Mouse (Mus musculus) cerebellum, adult 2 months (tissue): ENCODE measurements around the gene Rdh13. TPM values are rescaled to one million over a fixed set of nuclear protein-coding genes. Genes with fewer than 3 reads are reported as not detected.
"Not testable (repeated sequence)": the region's sequence is repeated elsewhere in the genome, so short reads cannot be mapped to it uniquely, and the experiment has no call there.

Experiments
- DNase-seq, 2 experiments: peaks; one replicate each; pipeline ENCODE4 v3.0.0; 2021
- H3K27ac ChIP-seq: fragments of 200-500 bp; 2 replicates; pipeline ENCODE4 v1.5.1; 2012; ENCODE audit warnings: low read length, control low read depth, inconsistent platforms; ENCODE audit not compliant: insufficient read depth
- H3K27me3 ChIP-seq: fragments of 200-500 bp; 2 replicates; pipeline ENCODE4 v1.6.1; 2012; ENCODE audit warnings: inconsistent platforms, mild to moderate bottlenecking, low read length, moderate library complexity; ENCODE audit not compliant: control insufficient read depth, insufficient read depth
- H3K4me1 ChIP-seq: fragments of 200-500 bp; 2 replicates; pipeline ENCODE4 v1.6.1; 2011; ENCODE audit warnings: low read length; ENCODE audit not compliant: control insufficient read depth, insufficient read depth
- H3K4me3 ChIP-seq: fragments of 200-500 bp; replicated peaks from 2 replicates; pipeline ENCODE3; 2011; ENCODE audit warnings: mild to moderate bottlenecking, low read depth, low read length, control low read depth; ENCODE audit not compliant: insufficient read depth
- CTCF ChIP-seq: fragments of 200-500 bp; IDR thresholded peaks from 2 replicates; pipeline ENCODE4 v1.5.1; 2011; ENCODE audit warnings: low read depth, mild to moderate bottlenecking, control low read depth, low read length, moderate library complexity, borderline replicate concordance; ENCODE audit not compliant: insufficient read depth
- POLR2A ChIP-seq: fragments of 200-500 bp; IDR thresholded peaks from 2 replicates; pipeline ENCODE4 v1.6.1; 2011; ENCODE audit warnings: low read length, control low read depth, borderline replicate concordance; ENCODE audit not compliant: insufficient read depth
- WGBS: fragments of 180-500 bp; shearing (Covaris S2); methylation state at CpG from one replicate; pipeline ENCODE4 v1.1.7; 2018; 5-methylcytosine and 5-hydroxymethylcytosine counted together
- polyA plus RNA-seq: library from polyadenylated mRNA; depleted of rRNA; stranded (reverse); fragments of >200 nt; gene quantifications from 2 replicates; pipeline ENCODE4 v1.2.3, GENCODE M21; 2012; rRNA removed

Rdh13 gene
- polyA plus RNA-seq, 1 experiment: 32.7 TPM

DNA sequence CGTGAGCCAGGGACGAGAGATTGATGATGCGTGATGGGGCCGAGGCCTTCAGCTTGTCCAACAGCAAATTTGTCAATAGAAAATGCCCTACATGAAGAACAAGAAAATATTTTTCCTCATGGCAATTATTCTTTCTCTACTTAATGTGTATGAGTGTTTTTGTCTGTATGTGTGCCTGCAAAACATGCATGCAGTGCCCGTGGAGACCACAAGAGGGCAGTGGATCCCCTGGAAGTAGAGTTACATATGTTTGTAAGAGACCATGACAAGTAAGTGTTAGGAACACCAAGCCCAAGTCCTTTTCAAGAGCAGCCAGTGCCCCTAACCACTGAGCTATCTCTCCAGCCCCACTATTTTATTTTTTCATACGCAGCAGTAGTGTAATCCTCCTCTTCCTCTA, 13.9 kb downstream of the Rdh13 start:
- Histone ChIP-seq H3K4me1 (no peaks in the 10 kb centered on the region), H3K27me3 (no peaks in the 10 kb centered on the region), H3K4me3 (no peak overlapping the region), H3K27ac (no peak overlapping the region)
- peak; percentile 26 to 46 for DNase-seq
- no peak for TF ChIP-seq POLR2A
- TF ChIP-seq CTCF: peak; percentile 73
- WGBS: 80% methylated on average over 6 of the region's 6 CpGs

DNA sequence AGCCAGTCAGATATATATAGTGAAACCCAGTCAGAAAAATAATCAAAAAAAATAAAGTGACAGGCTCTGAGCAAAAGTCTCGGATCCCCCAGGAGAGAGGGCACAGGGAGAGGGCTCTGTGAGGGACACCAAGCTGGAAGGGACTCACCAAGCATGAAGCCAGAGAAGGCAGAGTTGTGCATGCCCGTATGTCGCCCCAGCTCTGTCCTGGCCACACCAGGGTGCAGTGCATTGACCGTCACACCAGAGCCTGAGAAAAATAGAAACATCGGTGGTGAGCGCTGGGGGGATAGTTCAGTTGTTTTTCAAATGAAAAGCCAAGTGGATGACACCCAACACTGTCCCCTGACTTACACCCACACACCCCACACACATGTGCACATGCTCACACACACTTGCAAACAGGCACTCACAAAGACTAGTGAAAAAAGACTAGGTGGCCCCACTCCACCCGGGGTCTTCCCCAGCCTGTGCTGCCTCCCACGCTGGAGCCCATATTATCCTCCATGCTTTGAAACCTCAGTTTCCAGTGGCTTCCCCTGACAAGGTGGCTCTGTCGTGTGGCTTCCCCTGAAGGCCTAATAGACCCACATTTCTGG, 15.1 kb downstream of the Rdh13 start:
- DNase-seq: no peak
- H3K4me1 ChIP-seq: no peaks in the 10 kb centered on the region
- TF ChIP-seq CTCF (no peak), POLR2A (no peak)
- H3K27me3 ChIP-seq: no peaks in the 10 kb centered on the region
- no peak overlapping the region for H3K4me3 ChIP-seq
- no peak overlapping the region for H3K27ac ChIP-seq
- WGBS: 90% methylated on average over 9 of the region's 9 CpGs

DNA sequence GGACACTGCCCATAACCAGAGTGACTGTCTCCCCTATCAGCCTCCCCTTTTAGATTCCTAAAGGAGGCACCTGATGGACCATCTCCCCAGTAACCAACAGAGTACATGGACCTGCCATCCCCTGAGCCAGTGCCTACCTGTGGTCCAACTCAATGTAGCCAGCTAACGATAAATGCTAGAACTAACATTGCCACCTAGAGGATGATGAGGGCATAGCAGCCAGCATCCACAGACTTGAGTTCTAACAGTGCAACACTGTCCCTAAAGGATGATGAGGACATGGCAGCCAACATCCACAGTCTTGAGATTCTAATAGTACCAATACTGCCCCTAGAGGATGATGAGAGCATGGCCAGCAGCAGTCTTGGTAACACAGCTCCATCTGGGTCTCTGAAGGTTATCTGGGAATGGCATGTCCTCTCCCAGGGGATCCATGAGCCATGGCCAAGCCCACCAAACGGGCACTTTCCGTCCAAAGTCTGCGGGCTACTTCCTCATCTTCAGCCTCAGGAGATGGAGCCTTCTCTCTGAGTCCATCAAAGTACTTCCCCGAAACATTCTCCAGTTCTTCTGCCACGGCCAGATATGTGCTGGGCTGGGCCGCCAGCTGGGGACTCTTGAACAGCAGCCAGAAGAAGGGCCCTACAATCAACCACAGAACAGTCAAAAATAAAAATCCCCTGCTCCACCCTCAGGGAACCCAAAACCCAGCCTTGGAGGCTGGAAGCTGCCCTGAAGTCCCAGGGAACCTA, 18.1 kb downstream of the Rdh13 start:
- no peaks in the 10 kb centered on the region for H3K27me3 ChIP-seq
- no peak for TF ChIP-seq POLR2A
- peak; percentile 99 for TF ChIP-seq CTCF
- H3K27ac ChIP-seq: no peak overlapping the region
- H3K4me3 ChIP-seq: no peak overlapping the region
- peak; percentile 83 to 84 for DNase-seq
- no peaks in the 10 kb centered on the region for H3K4me1 ChIP-seq
- 46% methylated on average over 7 of the region's 7 CpGs for WGBS

DNA sequence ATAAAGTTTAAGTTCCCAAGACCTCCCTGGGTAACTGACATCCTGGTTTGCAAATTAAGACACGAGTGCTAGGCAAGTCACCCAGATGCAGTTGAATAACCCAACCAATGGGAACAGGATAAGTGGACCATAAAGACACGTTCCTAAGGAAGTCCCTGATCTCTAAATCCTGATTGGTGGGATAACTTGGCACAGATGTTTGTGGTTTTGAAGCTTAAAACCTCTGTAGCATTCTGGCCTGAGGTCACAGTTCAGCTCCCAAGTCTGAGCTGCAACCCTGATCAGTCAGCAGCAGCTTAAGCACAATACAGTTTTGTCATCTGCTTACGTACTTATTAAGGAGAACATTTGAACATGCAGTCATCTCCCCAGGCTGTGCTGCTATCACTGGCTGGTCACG, 25.2 kb downstream of the Rdh13 start:
- TF ChIP-seq POLR2A (no peak), CTCF (no peak)
- Histone ChIP-seq H3K4me1 (no peaks in the 10 kb centered on the region), H3K27me3 (no peaks in the 10 kb centered on the region), H3K4me3 (no peak overlapping the region), H3K27ac (no peak overlapping the region)
- WGBS: 56% methylated on average over 4 of the region's 4 CpGs
- no peak for DNase-seq

DNA sequence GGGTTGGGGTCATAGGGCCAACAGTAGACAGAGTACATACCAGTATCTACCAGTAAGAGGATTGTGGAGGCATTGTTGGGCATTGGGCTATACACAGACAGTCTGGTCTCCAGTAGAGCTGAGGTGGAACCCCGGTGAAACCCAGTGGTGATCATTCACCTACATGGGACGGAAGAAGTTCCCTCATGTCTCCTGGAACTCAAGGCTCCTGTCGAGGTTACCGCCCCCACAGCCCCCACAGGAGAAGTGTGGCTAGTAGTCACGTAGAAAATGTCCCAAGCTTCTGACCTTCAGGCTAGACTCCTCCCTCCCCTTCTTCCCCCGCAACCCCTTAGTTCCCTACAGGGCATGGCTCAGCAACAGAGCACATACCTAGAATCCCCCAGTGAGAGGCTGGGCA, 25.8 kb downstream of the Rdh13 start:
- Histone ChIP-seq H3K4me1 (no peaks in the 10 kb centered on the region), H3K4me3 (no peak overlapping the region), H3K27ac (no peak overlapping the region), H3K27me3 (no peaks in the 10 kb centered on the region)
- no peak for DNase-seq
- no peak for TF ChIP-seq CTCF
- TF ChIP-seq POLR2A: no peak
- 70% methylated on average over 6 of the region's 6 CpGs for WGBS

DNA sequence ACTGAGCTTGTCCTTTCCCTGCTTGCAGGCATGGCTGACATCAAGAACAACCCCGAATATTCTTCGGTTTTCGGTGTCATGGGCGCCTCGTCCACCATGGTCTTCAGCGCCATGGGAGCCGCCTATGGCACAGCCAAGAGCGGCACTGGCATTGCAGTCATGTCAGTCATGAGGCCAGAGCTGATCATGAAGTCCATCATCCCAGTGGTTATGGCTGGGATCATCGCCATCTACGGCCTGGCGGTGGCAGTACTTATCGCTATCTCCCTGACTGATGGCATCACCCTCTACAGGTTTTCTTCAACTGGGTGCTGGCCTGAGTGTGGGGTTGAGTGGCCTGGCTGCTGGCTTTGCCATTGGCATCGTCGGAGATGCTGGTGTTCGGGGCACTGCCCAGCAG, 33.0 kb downstream of the Rdh13 start:
- H3K27ac ChIP-seq, H3K4me1 ChIP-seq, H3K4me3 ChIP-seq, DNase-seq, H3K27me3 ChIP-seq: not testable (repeated sequence)
- 93% methylated on average over 15 of the region's 15 CpGs for WGBS

DNA sequence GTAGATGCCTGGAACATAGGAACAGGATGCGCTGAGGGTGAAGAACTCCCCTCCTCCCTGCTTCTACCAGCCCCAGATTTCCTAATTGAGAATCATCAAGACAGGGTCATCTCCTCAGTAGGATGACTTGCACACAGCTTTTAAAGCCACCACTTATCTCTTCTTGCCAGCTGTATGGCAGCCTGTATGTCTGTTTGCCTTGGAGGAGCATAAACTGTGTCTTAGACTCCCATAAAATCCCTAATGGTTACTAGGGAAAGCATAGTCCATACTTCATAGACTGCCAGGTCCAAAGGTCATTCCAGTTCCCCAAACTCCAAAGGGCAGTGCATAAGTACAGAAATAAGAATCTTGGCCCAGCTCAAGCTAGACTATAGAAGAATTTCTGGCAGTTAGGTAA, 47.7 kb downstream of the Rdh13 start, which contains the start of gene Gp6:
Gp6 (minus strand) TSS at position 15 of the 400 bp plus-strand sequence.
- Histone ChIP-seq H3K27ac (no peak within 1 kb of the TSS), H3K4me1 (no peaks in the 10 kb centered on the region), H3K4me3 (no peak within 1 kb of the TSS), H3K27me3 (no peaks in the 10 kb centered on the region)
- no peak for TF ChIP-seq CTCF
- TF ChIP-seq POLR2A: no peak
- DNase-seq: no peak
- 88% methylated on average over 1 of the region's 1 CpGs for WGBS

Other genes starting within 250 kb of the Rdh13 start
- 0.05 and 0.08 TPM in 2 replicates for gene Lilra5, start 207.9 kb downstream of the Rdh13 start, polyA plus RNA-seq
- 0.07 TPM in 1 of 2 replicates, not detected in the other for gene Ncr1, start 107.9 kb downstream of the Rdh13 start, polyA plus RNA-seq
- not detected in 2 replicates for gene Gp6, start 47.9 kb downstream of the Rdh13 start, polyA plus RNA-seq
- 10.6 and 20.6 TPM in 2 replicates for gene Eps8l1, start 15.0 kb upstream of the Rdh13 start, polyA plus RNA-seq
- 111 and 120 TPM in 2 replicates for gene Ppp1r12c, start 56.0 kb upstream of the Rdh13 start, polyA plus RNA-seq
- gene Tnnt1, start 70.7 kb upstream of the Rdh13 start, polyA plus RNA-seq: 2.9 and 6.7 TPM in 2 replicates
- gene Tnni3, start 78.6 kb upstream of the Rdh13 start, polyA plus RNA-seq: 5.4 and 9.5 TPM in 2 replicates
- gene Dnaaf3, start 86.8 kb upstream of the Rdh13 start, polyA plus RNA-seq: 1.1 and 1.4 TPM in 2 replicates
- gene Syt5, start 101.9 kb upstream of the Rdh13 start, polyA plus RNA-seq: 16.9 and 19.0 TPM in 2 replicates
- 1.4 TPM in 2 replicates for gene Ptprh, start 158.4 kb upstream of the Rdh13 start, polyA plus RNA-seq
- gene Tmem86b, start 185.8 kb upstream of the Rdh13 start, polyA plus RNA-seq: 45.2 and 47.9 TPM in 2 replicates
- 130 and 136 TPM in 2 replicates for gene Ppp6r1, start 213.4 kb upstream of the Rdh13 start, polyA plus RNA-seq
- 94.5 and 96.8 TPM in 2 replicates for gene Hspbp1, start 239.4 kb upstream of the Rdh13 start, polyA plus RNA-seq
- gene Brsk1, start 245.0 kb upstream of the Rdh13 start, polyA plus RNA-seq: 177 and 182 TPM in 2 replicates